Mouse (Mus musculus) embryonic facial prominence, embryonic 10.5 days (tissue): ENCODE results near the gene Tnnt3. TPM values are rescaled to one million over a fixed set of nuclear protein-coding genes. Genes with fewer than 3 reads are reported as not detected.

ENCODE experiments used
- DNase-seq: peaks from one replicate; pipeline ENCODE4 v3.0.0-alpha.2; 2017; ENCODE audit warnings: low spot score
- H3K27ac ChIP-seq: fragments of 300-500 bp; sonication (generic); replicated peaks from 2 replicates; pipeline ENCODE4 v1.5.1; 2016; ENCODE audit warnings: mild to moderate bottlenecking
- H3K27me3 ChIP-seq: fragments of 300-500 bp; sonication (generic); replicated peaks from 2 replicates; pipeline ENCODE4 v1.6.1; 2016; ENCODE audit warnings: low read depth, mild to moderate bottlenecking; ENCODE audit not compliant: poor library complexity, severe bottlenecking
- H3K36me3 ChIP-seq: fragments of 300-500 bp; sonication (generic); replicated peaks from 2 replicates; pipeline ENCODE4 v1.6.1; 2016; ENCODE audit warnings: mild to moderate bottlenecking, moderate library complexity
- H3K4me1 ChIP-seq: fragments of 300-500 bp; sonication (generic); 2 replicates; pipeline ENCODE4 v1.6.1; 2016
- H3K4me3 ChIP-seq: fragments of 300-500 bp; sonication (generic); 2 replicates; pipeline ENCODE4 v1.5.1; 2016; ENCODE audit warnings: mild to moderate bottlenecking, moderate library complexity
- H3K9me3 ChIP-seq: fragments of 300-500 bp; sonication (generic); 2 replicates; pipeline ENCODE4 v1.6.1; 2016; ENCODE audit warnings: mild to moderate bottlenecking
- WGBS: fragments of 180-500 bp; shearing (Covaris S2); methylation state at CpG from one replicate; pipeline ENCODE4 v1.1.7; 2016; 5-methylcytosine and 5-hydroxymethylcytosine counted together
- polyA plus RNA-seq: library from polyadenylated mRNA; unstranded; fragments of >200 nt; fragmentation: Nextera tagmentation; extraction: Ambion mirVana; gene quantifications from 2 replicates; pipeline ENCODE4 v1.2.1, GENCODE M21; 2016

Tnnt3 gene
- polyA plus RNA-seq, 1 experiment from 2014 or later = 1.4 TPM

- WGBS = 49% methylated on average over 21 of the region's 21 CpGs
- Histone ChIP-seq H3K4me3 (peak overlapping the region; percentile 4; the same call in 1 of the 2 replicates), H3K27ac (peak overlapping the region; percentile 88)
Observed at GRCm38 (mm10) chr7:142516221-142516978, 17.8 kb downstream of the Tnnt3 start.

GRCm38 (mm10) chr7:142517531-142517930, 18.9 kb downstream of the Tnnt3 start:
- 84% methylated on average over 3 of the region's 3 CpGs for WGBS
- H3K27ac ChIP-seq = no peak overlapping the region; the same call in 1 of the 2 replicates
- DNase-seq = no peak

More at GRCm38 (mm10) chr7:142516221-142516978, 17.8 kb downstream of the Tnnt3 start:
- peak; percentile 70 for DNase-seq
- Histone ChIP-seq H3K27me3 (peaks cover 4% of the 10 kb centered on the region; the same call in 1 of the 2 replicates), H3K9me3 (no peaks in the 10 kb centered on the region), H3K36me3 (no peaks in the 10 kb centered on the region), H3K4me1 (peaks cover 29% of the 10 kb centered on the region)

GRCm38 (mm10) chr7:142520331-142520730, 21.7 kb downstream of the Tnnt3 start:
- Histone ChIP-seq H3K27ac (peak overlapping the region; percentile 71), H3K36me3 (no peaks in the 10 kb centered on the region), H3K4me1 (peaks cover 58% of the 10 kb centered on the region), H3K27me3 (peaks cover 3% of the 10 kb centered on the region; the same call in 1 of the 2 replicates), H3K4me3 (no peak overlapping the region), H3K9me3 (no peaks in the 10 kb centered on the region)
- DNase-seq = no peak
- WGBS = 87% methylated on average over 4 of the region's 4 CpGs

More at GRCm38 (mm10) chr7:142517531-142517930, 18.9 kb downstream of the Tnnt3 start:
- Histone ChIP-seq H3K27me3 (peaks cover 4% of the 10 kb centered on the region; the same call in 1 of the 2 replicates), H3K9me3 (no peaks in the 10 kb centered on the region), H3K4me1 (peaks cover 33% of the 10 kb centered on the region), H3K36me3 (no peaks in the 10 kb centered on the region), H3K4me3 (no peak overlapping the region)

- peak; percentile 76 for DNase-seq
- Histone ChIP-seq H3K4me3 (no peak overlapping the region), H3K27me3 (no peaks in the 10 kb centered on the region), H3K27ac (peak overlapping the region; percentile 89), H3K4me1 (peaks cover 60% of the 10 kb centered on the region), H3K9me3 (no peaks in the 10 kb centered on the region), H3K36me3 (no peaks in the 10 kb centered on the region)
- 18% methylated on average over 4 of the region's 4 CpGs for WGBS
Observed at GRCm38 (mm10) chr7:142522352-142522751, 23.7 kb downstream of the Tnnt3 start.

- Histone ChIP-seq H3K4me1 (peaks cover 68% of the 10 kb centered on the region), H3K36me3 (no peaks in the 10 kb centered on the region), H3K27ac (peak overlapping the region; percentile 89), H3K27me3 (no peaks in the 10 kb centered on the region), H3K9me3 (no peaks in the 10 kb centered on the region), H3K4me3 (peak overlapping the region; percentile 18; the same call in 1 of the 2 replicates)
- peak; percentile 61 for DNase-seq
- 31% methylated on average over 17 of the region's 17 CpGs for WGBS
Observed at GRCm38 (mm10) chr7:142523200-142523990, 24.8 kb downstream of the Tnnt3 start.

GRCm38 (mm10) chr7:142525342-142526178, 26.9 kb downstream of the Tnnt3 start:
- DNase-seq = peak; percentile 72
- H3K27me3 ChIP-seq = no peaks in the 10 kb centered on the region
- peaks cover 69% of the 10 kb centered on the region for H3K4me1 ChIP-seq
- H3K4me3 ChIP-seq = no peak overlapping the region
- WGBS = 31% methylated on average over 13 of the region's 13 CpGs
- no peaks in the 10 kb centered on the region for H3K9me3 ChIP-seq
- no peaks in the 10 kb centered on the region for H3K36me3 ChIP-seq
- H3K27ac ChIP-seq = peak overlapping the region; percentile 89

- WGBS = 73% methylated on average over 10 of the region's 10 CpGs
- peaks cover 73% of the 10 kb centered on the region for H3K4me1 ChIP-seq
- peak overlapping the region; percentile 14; the same call in 1 of the 2 replicates for H3K27ac ChIP-seq
Observed at GRCm38 (mm10) chr7:142529350-142529749, 30.7 kb downstream of the Tnnt3 start.

GRCm38 (mm10) chr7:142531973-142532521, 33.4 kb downstream of the Tnnt3 start:
- H3K4me3 ChIP-seq = peak overlapping the region; percentile 76
- peaks cover 14% of the 10 kb centered on the region for H3K36me3 ChIP-seq
- peak overlapping the region; percentile 97 for H3K27ac ChIP-seq
- no peaks in the 10 kb centered on the region for H3K9me3 ChIP-seq
- DNase-seq = no peak
- 79% methylated on average over 4 of the region's 4 CpGs for WGBS
- no peaks in the 10 kb centered on the region for H3K27me3 ChIP-seq
- H3K4me1 ChIP-seq = peaks cover 61% of the 10 kb centered on the region

More at GRCm38 (mm10) chr7:142529350-142529749, 30.7 kb downstream of the Tnnt3 start:
- Histone ChIP-seq H3K9me3 (no peaks in the 10 kb centered on the region), H3K36me3 (no peaks in the 10 kb centered on the region), H3K4me3 (no peak overlapping the region), H3K27me3 (no peaks in the 10 kb centered on the region)
- no peak for DNase-seq

GRCm38 (mm10) chr7:142532671-142533058, 34.0 kb downstream of the Tnnt3 start, which contains the start of gene Mrpl23:
TSS of gene Mrpl23 (plus strand) at chr7:142532686.
- peak within 1 kb of the TSS; percentile 97 for H3K27ac ChIP-seq
- H3K4me3 ChIP-seq = peak within 1 kb of the TSS; percentile 76
- WGBS = 6% methylated on average over 17 of the region's 17 CpGs
- H3K4me1 ChIP-seq = peaks cover 61% of the 10 kb centered on the region
- DNase-seq = no peak
- H3K27me3 ChIP-seq = no peaks in the 10 kb centered on the region
- no peaks in the 10 kb centered on the region for H3K9me3 ChIP-seq
- H3K36me3 ChIP-seq = peaks cover 14% of the 10 kb centered on the region

GRCm38 (mm10) chr7:142533059-142533855, 34.6 kb downstream of the Tnnt3 start:
- 1% methylated on average over 44 of the region's 44 CpGs for WGBS
- no peaks in the 10 kb centered on the region for H3K9me3 ChIP-seq
- peaks cover 14% of the 10 kb centered on the region for H3K36me3 ChIP-seq
- peak overlapping the region; percentile 97 for H3K27ac ChIP-seq
- peak; percentile 91 for DNase-seq
- H3K4me1 ChIP-seq = peaks cover 62% of the 10 kb centered on the region
- peak overlapping the region; percentile 76 for H3K4me3 ChIP-seq
- H3K27me3 ChIP-seq = no peaks in the 10 kb centered on the region

- Histone ChIP-seq H3K36me3 (peaks cover 23% of the 10 kb centered on the region), H3K4me1 (peaks cover 71% of the 10 kb centered on the region), H3K4me3 (no peak overlapping the region), H3K27me3 (no peaks in the 10 kb centered on the region), H3K9me3 (no peaks in the 10 kb centered on the region), H3K27ac (peak overlapping the region; percentile 97)
- WGBS = 89% methylated on average over 4 of the region's 4 CpGs
- DNase-seq = no peak
Observed at GRCm38 (mm10) chr7:142535116-142535515, 36.5 kb downstream of the Tnnt3 start.
